20 mouse cellular contexts compared by ENCODE assay signal in genomic region chr5:70993281-70993680, GRCm38 (mm10).
DNase-seq lines count a peak whose midpoint lies in the region; ATAC-seq and TF ChIP-seq lines count a peak whose summit lies in the region.
"Had no signal": no experiment of that assay in that cellular context is flagged by ENCODE, and none has a peak within 500 bp of the region (broad histone marks: within the 10 kb centered on the region; RNA-seq: fewer than 3 reads in every experiment).

No protein-coding gene starts in this region.

- no peaks in the 10 kb centered on the region for H3K9me3 ChIP-seq in forebrain, embryonic 14.5 days (replicated peaks; ENCODE audit: control insufficient read depth, low read length)
- H3K9me3 ChIP-seq in forebrain, embryonic 10.5 days: no peaks in the 10 kb centered on the region
- no peaks in the 10 kb centered on the region for H3K9me3 ChIP-seq in hindbrain, postnatal 0 days (ENCODE audit: low read length)
- H3K9me3 ChIP-seq in hindbrain, embryonic 16.5 days (ENCODE audit: control insufficient read depth, low read length): no peaks in the 10 kb centered on the region
- H3K9me3 ChIP-seq: embryonic facial prominence, embryonic 10.5 days; embryonic facial prominence, embryonic 12.5 days; forebrain, embryonic 12.5 days had no signal

- no peaks in the 10 kb centered on the region for H3K27me3 ChIP-seq in forebrain, embryonic 14.5 days (replicated peaks; ENCODE audit: control insufficient read depth, insufficient read depth, low read length)
- no peaks in the 10 kb centered on the region for H3K27me3 ChIP-seq in forebrain, embryonic 10.5 days (ENCODE audit: poor library complexity, severe bottlenecking)
- H3K27me3 ChIP-seq in hindbrain, postnatal 0 days (ENCODE audit: insufficient read depth, low read length): no peaks in the 10 kb centered on the region
- no peaks in the 10 kb centered on the region for H3K27me3 ChIP-seq in hindbrain, embryonic 16.5 days (replicated peaks; ENCODE audit: control insufficient read depth, insufficient read depth, low read length)
- H3K27me3 ChIP-seq: embryonic facial prominence, embryonic 12.5 days; forebrain, embryonic 12.5 days had no signal

- intact Hi-C loops in left cerebral cortex, adult 2 months (cut with DNase I): loop anchor here (10.0 kb wide), 1 partner anchor 1378 kb away; no protein-coding TSS in a partner anchor

- H3K36me3 ChIP-seq in forebrain, embryonic 14.5 days (ENCODE audit: control insufficient read depth, insufficient read depth, low read length): no peaks in the 10 kb centered on the region
- no peaks in the 10 kb centered on the region for H3K36me3 ChIP-seq in forebrain, embryonic 10.5 days (replicated peaks)
- H3K36me3 ChIP-seq in hindbrain, postnatal 0 days (ENCODE audit: insufficient read depth, low read length): no peaks in the 10 kb centered on the region
- H3K36me3 ChIP-seq in hindbrain, embryonic 16.5 days (ENCODE audit: control insufficient read depth, insufficient read depth, low read length): no peaks in the 10 kb centered on the region
- H3K36me3 ChIP-seq: embryonic facial prominence, embryonic 10.5 days; embryonic facial prominence, embryonic 12.5 days; forebrain, embryonic 12.5 days had no signal

- no peak for ATAC-seq in forebrain, embryonic 14.5 days
- no peak for ATAC-seq in hindbrain, postnatal 0 days
- ATAC-seq in hindbrain, embryonic 16.5 days: no peak
- ATAC-seq: forebrain, embryonic 16.5 days had no signal

- no peak overlapping the region for H3K27ac ChIP-seq in forebrain, embryonic 14.5 days (ENCODE audit: low read depth, low read length)
- no peak overlapping the region for H3K27ac ChIP-seq in forebrain, embryonic 10.5 days
- H3K27ac ChIP-seq in hindbrain, postnatal 0 days: no peak overlapping the region
- H3K27ac ChIP-seq in hindbrain, embryonic 16.5 days (ENCODE audit: low read depth, low read length): no peak overlapping the region
- no peak overlapping the region for H3K27ac ChIP-seq in left cerebral cortex, adult 2 months
- H3K27ac ChIP-seq: embryonic facial prominence, embryonic 10.5 days; embryonic facial prominence, embryonic 12.5 days; forebrain, embryonic 12.5 days had no signal

- H3K9ac ChIP-seq in forebrain, embryonic 14.5 days (ENCODE audit: low read length): no peak overlapping the region
- H3K9ac ChIP-seq in hindbrain, postnatal 0 days (replicated peaks; ENCODE audit: low read length): no peak overlapping the region
- H3K9ac ChIP-seq in hindbrain, embryonic 16.5 days (ENCODE audit: low read depth, low read length): no peak overlapping the region
- H3K9ac ChIP-seq: embryonic facial prominence, embryonic 12.5 days; forebrain, embryonic 12.5 days had no signal

- peak; percentile 36 for DNase-seq in forebrain, embryonic 14.5 days (ENCODE audit: low spot score)
- DNase-seq in forebrain, embryonic 10.5 days (ENCODE audit: extremely low spot score, low spot score): no peak
- peak; percentile 5 for DNase-seq in hindbrain, postnatal 0 days (ENCODE audit: low spot score)
- DNase-seq in left cerebral cortex, adult 2 months (ENCODE audit: extremely low spot score in 1 of 2, low spot score in 2 of 2): no peak
- DNase-seq in left cerebral cortex, adult 18-20 months (ENCODE audit: low spot score in 2 of 2): no peak
- DNase-seq in 416B (ENCODE audit: low read depth): peak; percentile 23
- no peak for DNase-seq in lung, adult 18-20 months
- DNase-seq: adrenal gland, adult 2 months; adrenal gland, postnatal 10 days; adrenal gland, postnatal 25 days; cerebellum, adult 11-12 months; cerebellum, adult 2 months; cerebellum, adult 9-10 months; cerebellum, postnatal 10 days; cerebellum, postnatal 25 days had no signal

- 60% methylated on average over 2 of the region's 2 CpGs for WGBS in forebrain, embryonic 14.5 days
- 67% methylated on average over 2 of the region's 2 CpGs for WGBS in forebrain, embryonic 10.5 days
- 40% methylated on average over 2 of the region's 2 CpGs for WGBS in hindbrain, postnatal 0 days
- 57% methylated on average over 2 of the region's 2 CpGs for WGBS in hindbrain, embryonic 16.5 days

- no peaks in the 10 kb centered on the region for H3K4me1 ChIP-seq in forebrain, embryonic 14.5 days (ENCODE audit: control insufficient read depth, insufficient read depth, low read length)
- peaks cover 4% of the 10 kb centered on the region; the same call in 1 of the 2 replicates for H3K4me1 ChIP-seq in forebrain, embryonic 10.5 days
- H3K4me1 ChIP-seq in hindbrain, postnatal 0 days (ENCODE audit: insufficient read depth, low read length): no peaks in the 10 kb centered on the region
- no peaks in the 10 kb centered on the region for H3K4me1 ChIP-seq in hindbrain, embryonic 16.5 days (ENCODE audit: control insufficient read depth, insufficient read depth, low read depth, low read length)
- H3K4me1 ChIP-seq: embryonic facial prominence, embryonic 10.5 days; embryonic facial prominence, embryonic 12.5 days; forebrain, embryonic 12.5 days had no signal

- H3K4me3 ChIP-seq in forebrain, embryonic 14.5 days (ENCODE audit: low read depth, low read length): no peak overlapping the region
- H3K4me3 ChIP-seq in forebrain, embryonic 10.5 days: no peak overlapping the region
- no peak overlapping the region for H3K4me3 ChIP-seq in hindbrain, postnatal 0 days (ENCODE audit: low read length)
- no peak overlapping the region for H3K4me3 ChIP-seq in hindbrain, embryonic 16.5 days (ENCODE audit: low read length)
- H3K4me3 ChIP-seq in left cerebral cortex, adult 2 months: no peak overlapping the region
- H3K4me3 ChIP-seq: embryonic facial prominence, embryonic 10.5 days; embryonic facial prominence, embryonic 12.5 days; forebrain, embryonic 12.5 days had no signal

- no peak overlapping the region for H3K4me2 ChIP-seq in forebrain, embryonic 14.5 days (ENCODE audit: low read length)
- no peak overlapping the region for H3K4me2 ChIP-seq in hindbrain, postnatal 0 days (ENCODE audit: low read depth, low read length)
- H3K4me2 ChIP-seq in hindbrain, embryonic 16.5 days (ENCODE audit: low read length): no peak overlapping the region
- H3K4me2 ChIP-seq: embryonic facial prominence, embryonic 12.5 days; forebrain, embryonic 12.5 days had no signal

- TF ChIP-seq CTCF in hindbrain, postnatal 0 days (IDR thresholded peaks at IDR 0.05; ENCODE audit: low read depth): peak; percentile 50
- TF ChIP-seq CTCF in left cerebral cortex, adult 2 months (IDR thresholded peaks at IDR 0.05): peak; percentile 26

Comparison
In these comparisons a context has a peak if more than half of its experiments do, and no peak if none do; other contexts are left out.
1. DNase-seq: peak in forebrain, embryonic 14.5 days (single experiment), hindbrain, postnatal 0 days (single experiment) and 416B (single experiment); none in forebrain, embryonic 10.5 days (single experiment), left cerebral cortex, adult 2 months (0 of 2), left cerebral cortex, adult 18-20 months (0 of 2) and lung, adult 18-20 months (0 of 2).